Mouse (Mus musculus) intestine, embryonic 14.5 days (tissue): ENCODE data around the gene Plxna1. TPM values are rescaled to one million over a fixed set of nuclear protein-coding genes. Genes with fewer than 3 reads are reported as not detected.
A peak's percentile ranks its signal among the peaks of the same experiment; 100 is the strongest.

Experiments
- ATAC-seq: fragments of 200-750 bp; cut with Nextera tagmentation; replicated peaks from 2 replicates; pipeline ENCODE4 v1.8.0; 2017; ENCODE audit warnings: low read depth, moderate number of reproducible peaks, moderate TSS enrichment, moderate library complexity; ENCODE audit not compliant: low FRiP score, low TSS enrichment
- DNase-seq: peaks from one replicate; pipeline ENCODE4 v3.0.0-alpha.2; 2018; ENCODE audit warnings: low spot score
- H3K27ac ChIP-seq: fragments of 300-500 bp; sonication (generic); 2 replicates; pipeline ENCODE4 v1.5.1; 2014; ENCODE audit warnings: low read depth, mild to moderate bottlenecking, control low read depth
- H3K27me3 ChIP-seq: fragments of 300-500 bp; sonication (generic); replicated peaks from 2 replicates; pipeline ENCODE4 v1.6.1; 2014; ENCODE audit warnings: low read length, control low read depth; ENCODE audit not compliant: control insufficient read depth, insufficient read depth
- H3K36me3 ChIP-seq: fragments of 300-500 bp; sonication (generic); 2 replicates; pipeline ENCODE4 v1.6.1; 2014; ENCODE audit warnings: low read length, control low read depth; ENCODE audit not compliant: control insufficient read depth, insufficient read depth
- H3K4me1 ChIP-seq: fragments of 300-500 bp; sonication (generic); replicated peaks from 2 replicates; pipeline ENCODE4 v1.6.1; 2014; ENCODE audit warnings: low read length, control low read depth, mixed read lengths; ENCODE audit not compliant: control insufficient read depth, insufficient read depth
- H3K4me2 ChIP-seq: fragments of 300-500 bp; sonication (generic); 2 replicates; pipeline ENCODE4 v1.6.1; 2014; ENCODE audit warnings: low read length
- H3K4me3 ChIP-seq: fragments of 300-500 bp; sonication (generic); 2 replicates; pipeline ENCODE4 v1.5.1; 2014; ENCODE audit warnings: low read depth, low read length, control low read depth, mixed read lengths
- H3K9ac ChIP-seq: fragments of 300-500 bp; sonication (generic); 2 replicates; pipeline ENCODE4 v1.6.1; 2014; ENCODE audit warnings: mild to moderate bottlenecking, low read length
- H3K9me3 ChIP-seq: fragments of 300-500 bp; sonication (generic); 2 replicates; pipeline ENCODE4 v1.6.1; 2016; ENCODE audit warnings: low read length, control low read depth; ENCODE audit not compliant: control insufficient read depth
- WGBS: fragments of 180-500 bp; shearing (Covaris S2); extraction: QIAGEN DNeasy Blood & Tissue Kit; methylation state at CpG from one replicate; pipeline ENCODE4 v1.1.7; 2014; 5-methylcytosine and 5-hydroxymethylcytosine counted together
- polyA plus RNA-seq: library from polyadenylated mRNA; unstranded; fragments of >200 nt; fragmentation: Nextera tagmentation; extraction: Ambion mirVana; gene quantifications from 2 replicates; pipeline ENCODE4 v1.2.1, GENCODE M21; 2014

Gene Plxna1
- polyA plus RNA-seq, 1 experiment from 2014 or later: 20.6 TPM

GRCm38 (mm10) chr6:89355661-89356060, 6.8 kb downstream of the Plxna1 start:
- Histone ChIP-seq H3K4me1 (peaks cover 36% of the 10 kb centered on the region), H3K27me3 (no peaks in the 10 kb centered on the region), H3K9ac (no peak overlapping the region), H3K27ac (no peak overlapping the region), H3K9me3 (no peaks in the 10 kb centered on the region), H3K4me3 (no peak overlapping the region), H3K36me3 (peaks cover 30% of the 10 kb centered on the region), H3K4me2 (no peak overlapping the region)
- 67% methylated on average over 7 of the region's 7 CpGs for WGBS
- DNase-seq (no peak), ATAC-seq (no peak)

GRCm38 (mm10) chr6:89354726-89355125, 7.7 kb downstream of the Plxna1 start:
- Histone ChIP-seq H3K4me1 (peaks cover 29% of the 10 kb centered on the region), H3K27me3 (no peaks in the 10 kb centered on the region), H3K9me3 (no peaks in the 10 kb centered on the region), H3K27ac (no peak overlapping the region), H3K4me3 (no peak overlapping the region), H3K4me2 (no peak overlapping the region), H3K36me3 (peaks cover 39% of the 10 kb centered on the region), H3K9ac (no peak overlapping the region)
- 88% methylated on average over 12 of the region's 12 CpGs for WGBS
- no peak for ATAC-seq
- DNase-seq: no peak

- Histone ChIP-seq H3K27ac (no peak overlapping the region), H3K9ac (no peak overlapping the region), H3K27me3 (no peaks in the 10 kb centered on the region), H3K4me3 (no peak overlapping the region), H3K9me3 (no peaks in the 10 kb centered on the region), H3K36me3 (peaks cover 44% of the 10 kb centered on the region), H3K4me2 (no peak overlapping the region), H3K4me1 (peaks cover 22% of the 10 kb centered on the region)
- ATAC-seq (no peak), DNase-seq (no peak)
- 79% methylated on average over 5 of the region's 5 CpGs for WGBS
These were observed 8.3 kb downstream of the Plxna1 start for GRCm38 (mm10) chr6:89354076-89354475.

DNA sequence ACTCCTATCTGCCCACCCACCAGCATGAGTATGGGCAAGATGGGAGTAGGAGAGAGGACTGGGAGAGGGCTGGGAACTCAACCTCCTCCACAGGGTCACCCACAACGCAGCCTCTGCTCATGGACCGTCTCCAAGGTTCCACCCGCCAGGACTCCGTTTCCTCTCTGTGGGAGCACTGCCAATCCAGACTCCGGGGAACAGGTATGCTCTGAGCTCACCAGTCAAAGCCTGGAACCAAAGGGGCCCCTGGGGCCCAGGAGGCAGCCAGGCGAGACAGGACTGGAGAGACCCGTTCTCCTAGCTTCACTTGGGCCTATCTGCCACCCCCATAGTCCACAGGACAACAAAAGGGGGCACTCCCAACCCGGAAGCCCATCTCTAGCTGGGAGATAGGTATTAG, 9.3 kb downstream of the Plxna1 start:
- DNase-seq (no peak), ATAC-seq (no peak)
- Histone ChIP-seq H3K27me3 (no peaks in the 10 kb centered on the region), H3K27ac (no peak overlapping the region), H3K4me1 (peaks cover 16% of the 10 kb centered on the region), H3K4me2 (no peak overlapping the region), H3K36me3 (peaks cover 45% of the 10 kb centered on the region), H3K4me3 (no peak overlapping the region), H3K9ac (no peak overlapping the region), H3K9me3 (no peaks in the 10 kb centered on the region)
- WGBS: 74% methylated on average over 8 of the region's 8 CpGs

DNA sequence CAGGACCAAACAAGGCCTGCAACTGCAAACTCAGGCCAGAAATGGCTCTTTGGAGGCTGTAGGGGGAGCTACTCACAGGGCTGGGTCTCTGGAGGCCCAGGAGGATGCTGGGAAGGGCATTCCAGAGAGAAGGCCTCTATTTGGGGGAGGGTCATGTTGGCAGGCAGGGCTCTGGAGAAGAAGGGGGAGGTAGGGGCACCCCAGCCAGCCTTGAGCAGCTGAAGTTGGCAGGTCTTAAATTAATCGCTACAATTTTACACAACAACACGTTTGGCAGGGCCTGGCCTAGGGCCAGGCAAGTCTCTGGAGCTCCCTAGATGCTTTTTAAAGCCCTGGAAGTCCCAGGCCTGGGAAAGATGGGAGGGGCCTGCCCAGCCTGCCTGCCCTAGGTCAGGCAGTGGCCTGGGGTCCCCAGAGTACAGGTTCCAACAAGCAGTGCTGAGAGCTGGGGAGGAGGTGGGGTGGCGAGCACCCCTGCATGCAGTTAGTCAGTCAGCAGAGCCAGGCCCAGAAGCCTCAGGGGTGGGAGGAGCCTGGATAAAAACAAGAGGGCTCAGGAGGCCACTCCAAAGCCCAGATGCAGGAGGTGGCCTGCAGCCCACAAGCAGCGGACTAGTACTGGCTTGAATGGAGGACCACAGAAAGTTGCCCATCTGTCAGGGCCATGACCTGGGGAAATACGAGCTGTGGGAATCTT, 10.8 kb downstream of the Plxna1 start:
- H3K9me3 ChIP-seq: no peaks in the 10 kb centered on the region
- H3K9ac ChIP-seq: no peak overlapping the region
- H3K4me1 ChIP-seq: peaks cover 16% of the 10 kb centered on the region
- DNase-seq: peak; percentile 68
- no peak overlapping the region for H3K4me3 ChIP-seq
- H3K27me3 ChIP-seq: no peaks in the 10 kb centered on the region
- H3K27ac ChIP-seq: peak overlapping the region; percentile 64
- 26% methylated on average over 5 of the region's 5 CpGs for WGBS
- H3K4me2 ChIP-seq: no peak overlapping the region
- peaks cover 57% of the 10 kb centered on the region for H3K36me3 ChIP-seq
- peak; percentile 65 for ATAC-seq

DNA sequence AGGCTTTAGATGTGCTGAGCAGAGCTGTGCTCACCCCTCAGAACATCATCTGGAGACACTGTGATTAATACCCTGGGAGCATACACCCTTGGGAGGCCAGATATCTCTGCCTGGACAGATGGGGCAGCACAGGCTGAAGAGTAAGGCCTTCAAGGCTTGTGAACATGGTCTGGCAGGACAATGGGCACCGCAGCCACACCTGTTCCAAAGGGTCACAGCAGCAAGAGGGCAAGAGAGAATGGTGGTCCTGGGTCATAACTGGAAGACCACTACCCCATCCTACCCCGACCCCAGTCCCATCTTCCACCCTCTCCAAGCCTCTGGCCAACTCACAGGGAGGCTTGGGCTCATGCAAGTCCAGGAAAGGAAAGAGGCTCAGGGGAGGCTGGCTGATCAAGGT, 11.9 kb downstream of the Plxna1 start:
- H3K9me3 ChIP-seq: no peaks in the 10 kb centered on the region
- peak overlapping the region; percentile 64; the same call in 1 of the 2 replicates for H3K27ac ChIP-seq
- DNase-seq (no peak), ATAC-seq (no peak)
- H3K9ac ChIP-seq: no peak overlapping the region
- H3K36me3 ChIP-seq: peaks cover 51% of the 10 kb centered on the region
- no peaks in the 10 kb centered on the region for H3K27me3 ChIP-seq
- peaks cover 20% of the 10 kb centered on the region for H3K4me1 ChIP-seq
- no peak overlapping the region for H3K4me3 ChIP-seq
- 94% methylated on average over 2 of the region's 2 CpGs for WGBS
- H3K4me2 ChIP-seq: no peak overlapping the region

GRCm38 (mm10) chr6:89350037-89350515, 12.3 kb downstream of the Plxna1 start:
- ATAC-seq: no peak
- WGBS: 61% methylated on average over 1 of the region's 1 CpGs
- no peak overlapping the region for H3K4me3 ChIP-seq

GRCm38 (mm10) chr6:89348363-89348762, 14.1 kb downstream of the Plxna1 start:
- H3K9me3 ChIP-seq: no peaks in the 10 kb centered on the region
- WGBS: 87% methylated on average over 9 of the region's 9 CpGs
- no peak overlapping the region for H3K4me3 ChIP-seq
- no peak overlapping the region for H3K9ac ChIP-seq
- no peak overlapping the region for H3K27ac ChIP-seq
- no peak overlapping the region for H3K4me2 ChIP-seq
- H3K27me3 ChIP-seq: no peaks in the 10 kb centered on the region
- no peak for DNase-seq
- H3K36me3 ChIP-seq: peaks cover 43% of the 10 kb centered on the region
- ATAC-seq: no peak
- H3K4me1 ChIP-seq: peaks cover 30% of the 10 kb centered on the region

More at GRCm38 (mm10) chr6:89350037-89350515, 12.3 kb downstream of the Plxna1 start:
- DNase-seq: no peak
- no peak overlapping the region for H3K9ac ChIP-seq
- no peak overlapping the region for H3K27ac ChIP-seq
- peaks cover 24% of the 10 kb centered on the region for H3K4me1 ChIP-seq
- no peaks in the 10 kb centered on the region for H3K9me3 ChIP-seq
- no peak overlapping the region for H3K4me2 ChIP-seq
- H3K36me3 ChIP-seq: peaks cover 51% of the 10 kb centered on the region
- no peaks in the 10 kb centered on the region for H3K27me3 ChIP-seq

- no peak for DNase-seq
- H3K36me3 ChIP-seq: peaks cover 45% of the 10 kb centered on the region
- H3K27me3 ChIP-seq: no peaks in the 10 kb centered on the region
- no peak for ATAC-seq
- no peak overlapping the region for H3K9ac ChIP-seq
- H3K9me3 ChIP-seq: no peaks in the 10 kb centered on the region
- H3K4me1 ChIP-seq: peaks cover 30% of the 10 kb centered on the region
- WGBS: 85% methylated on average over 1 of the region's 1 CpGs
- no peak overlapping the region for H3K27ac ChIP-seq
- H3K4me2 ChIP-seq: no peak overlapping the region
- no peak overlapping the region for H3K4me3 ChIP-seq
These were observed 14.6 kb downstream of the Plxna1 start for GRCm38 (mm10) chr6:89347792-89348191.
